Mouse (Mus musculus) gastrocnemius, adult 18-20 months (tissue): Measurements from ENCODE around the gene Vav2. TPM values are rescaled to one million over a fixed set of nuclear protein-coding genes. Genes with fewer than 3 reads are reported as not detected.

Experiments used
- DNase-seq: peaks from one replicate; pipeline ENCODE4 v3.0.0; 2021; ENCODE audit warnings: low spot score
- total RNA-seq, 2 experiments: library from RNA; stranded (reverse); gene quantifications; 2 replicates each; pipeline ENCODE4 v1.2.3; 2021

Vav2 gene
- total RNA-seq, 2 experiments from 2014 or later, result 1.9 to 3.1 TPM

DNA sequence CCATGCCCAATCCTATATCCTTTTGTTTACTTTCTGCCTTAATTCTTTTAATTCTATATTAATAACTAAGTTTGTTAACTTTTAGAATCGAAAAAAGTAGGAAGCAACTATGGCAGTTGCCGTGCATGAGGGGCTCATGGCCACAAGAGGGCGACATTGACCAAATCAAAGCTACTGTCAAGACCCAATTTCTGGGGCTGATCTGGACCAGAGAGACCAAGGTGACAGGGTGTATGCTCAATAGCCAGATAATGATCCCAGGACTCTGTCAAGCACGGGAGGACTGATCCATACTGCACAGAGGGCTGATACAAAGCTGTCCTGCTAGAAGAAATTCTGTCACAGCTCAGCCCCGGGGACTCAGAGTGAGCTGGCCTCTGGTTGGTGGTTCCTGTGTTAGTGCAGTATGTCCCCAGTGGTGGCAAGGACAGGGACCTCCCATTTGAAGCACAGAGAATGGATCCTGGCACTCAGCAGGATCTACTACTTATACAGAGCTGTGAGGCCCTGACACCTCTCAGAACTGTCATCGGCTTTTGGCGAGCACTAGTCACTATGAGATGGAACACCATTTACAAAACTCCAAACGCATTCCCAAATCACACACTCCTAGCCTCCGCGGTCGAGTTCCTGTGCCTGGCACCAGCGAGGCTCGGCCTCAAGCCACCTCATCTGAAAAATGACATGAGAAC, 145.8 kb downstream of the Vav2 start:
- DNase-seq, result peak; percentile 62

DNA sequence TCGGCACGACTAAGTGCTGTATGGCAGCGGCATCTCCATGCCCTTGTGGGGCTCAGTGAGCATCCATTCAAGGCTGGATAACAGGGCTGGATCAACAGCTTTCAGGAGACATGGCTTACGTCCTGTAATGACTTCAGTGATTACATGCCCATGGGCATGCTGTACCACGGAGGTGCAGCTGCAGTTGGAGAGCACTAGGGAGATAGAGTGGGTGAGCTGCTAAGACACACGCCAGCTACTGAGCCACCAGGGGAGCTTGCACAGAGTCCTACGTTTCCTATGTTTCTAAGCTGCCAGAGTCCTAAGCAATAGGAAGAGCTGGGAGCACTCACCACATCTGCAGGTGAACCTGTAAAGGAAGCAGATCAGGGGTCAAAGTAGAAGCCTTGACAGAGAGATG, 148.0 kb downstream of the Vav2 start:
- DNase-seq, result no peak

DNA sequence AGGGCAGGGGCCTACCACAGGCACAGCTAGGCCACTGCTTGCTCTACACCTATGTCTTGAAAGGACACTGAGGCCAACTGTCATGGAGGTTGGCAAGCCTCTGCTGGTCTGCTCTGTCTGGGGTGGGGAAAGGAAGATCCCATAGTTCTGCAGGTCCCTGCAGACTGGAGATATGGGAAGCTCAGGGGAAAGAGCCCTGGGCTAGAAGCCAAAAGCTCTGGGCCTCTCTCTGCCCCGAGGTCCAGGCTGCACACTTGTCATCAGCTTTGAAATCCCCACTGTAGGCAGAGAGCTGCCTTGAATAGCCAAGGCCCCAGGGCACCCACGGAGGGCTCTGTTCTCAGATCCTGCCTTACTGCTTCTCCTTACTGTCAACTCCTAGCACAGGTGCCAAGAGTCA, 158.5 kb downstream of the Vav2 start:
- DNase-seq, result no peak

DNA sequence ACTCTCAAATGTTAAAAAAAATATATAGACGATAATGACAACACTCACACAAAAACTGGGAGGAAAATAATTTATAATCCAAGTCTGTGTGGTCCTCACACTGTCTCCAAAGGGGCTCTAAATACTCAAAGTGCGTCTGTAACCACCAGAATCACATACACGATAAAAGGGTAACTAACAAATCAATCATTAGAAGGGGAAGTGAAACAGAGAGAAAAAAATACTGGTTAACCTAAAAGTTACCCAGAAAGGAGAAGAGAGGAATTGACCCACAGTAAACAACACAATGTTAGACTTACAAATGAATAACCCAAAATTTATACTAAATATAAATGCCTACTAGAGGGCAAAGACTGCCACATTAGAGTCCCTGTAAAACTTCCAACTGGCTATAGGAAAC, 161.0 kb downstream of the Vav2 start:
- DNase-seq, result no peak

DNA sequence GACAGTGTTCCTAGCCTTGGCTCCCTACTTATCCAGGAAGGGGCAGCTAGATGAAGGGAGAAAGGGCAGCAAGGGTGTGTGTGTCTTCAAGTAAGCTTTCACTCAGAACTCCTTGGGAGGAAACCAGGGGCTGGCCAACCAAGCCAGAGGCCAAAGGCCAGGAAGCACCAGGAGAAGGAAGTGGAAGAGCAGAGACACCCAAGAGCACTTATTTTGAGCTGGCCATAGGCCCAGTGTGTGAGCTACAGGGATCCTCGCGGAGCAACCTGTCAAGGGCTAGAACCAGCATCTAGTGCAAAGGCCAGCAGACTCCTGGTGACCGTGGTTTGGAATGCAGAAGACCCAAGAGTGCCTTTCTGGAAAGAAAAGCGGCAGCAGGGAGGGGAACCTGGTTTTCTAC, 163.8 kb downstream of the Vav2 start:
- no peak for DNase-seq

DNA sequence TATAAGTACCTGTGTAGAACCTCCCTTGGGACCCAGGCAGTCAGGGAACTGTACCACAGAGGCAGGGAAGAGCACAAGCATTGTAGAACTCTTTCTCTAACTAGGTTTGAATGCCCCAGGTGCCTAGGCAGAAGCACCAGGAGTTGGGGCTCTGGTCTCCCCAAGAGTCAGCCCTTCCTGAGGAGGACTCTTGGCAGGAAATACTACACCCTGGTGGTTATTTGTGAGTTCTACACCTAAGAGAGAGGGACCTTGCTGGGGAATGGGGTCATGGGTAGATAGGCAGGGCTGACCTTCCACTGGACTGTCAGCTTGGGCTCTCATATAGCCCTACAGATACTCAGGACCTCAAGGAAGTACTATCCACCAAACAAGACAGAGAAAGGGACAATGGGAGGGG, 175.4 kb downstream of the Vav2 start:
- no peak for DNase-seq

DNA sequence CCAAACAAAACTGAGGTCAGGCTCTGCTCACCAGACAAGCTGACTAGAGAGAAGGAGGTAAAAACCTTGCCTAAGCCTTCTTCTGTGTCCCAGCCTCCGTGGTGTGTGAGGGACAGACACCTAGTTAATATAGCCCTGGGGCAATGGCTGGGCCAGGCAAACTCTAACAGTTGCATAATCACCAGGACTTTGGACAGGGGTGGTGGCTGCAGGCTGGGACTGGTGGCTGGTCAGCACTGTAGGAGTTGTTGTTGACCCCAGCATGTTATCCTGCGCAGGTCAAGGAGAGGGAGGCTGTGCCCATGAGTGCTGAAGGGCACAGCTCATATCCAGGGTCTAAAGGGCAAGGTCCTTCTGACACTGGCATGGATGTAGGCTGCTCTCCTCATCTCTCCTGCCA, 178.6 kb downstream of the Vav2 start, which contains the start of gene Sardh:
TSS of gene Sardh (minus strand) at position 127 of the 400 bp plus-strand sequence.
- DNase-seq, result no peak

DNA sequence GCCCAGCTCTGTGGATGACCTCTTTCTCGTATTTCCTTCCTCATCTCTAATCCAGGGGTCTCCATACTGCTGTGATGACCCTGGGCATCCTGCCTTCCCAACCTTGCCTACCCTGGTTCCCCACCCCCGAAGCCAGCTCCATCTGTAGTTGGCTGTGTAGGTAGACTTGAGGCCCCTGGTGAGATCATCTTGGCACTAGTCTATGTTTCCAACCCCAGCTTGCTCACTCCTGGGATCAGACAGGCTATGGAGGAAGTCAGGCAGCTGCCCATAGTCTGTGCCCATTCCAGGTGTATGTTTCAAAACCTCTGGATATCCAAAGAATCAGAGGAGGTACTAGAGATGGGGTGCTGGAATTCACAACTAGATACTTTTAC, 179.4 kb downstream of the Vav2 start:
- DNase-seq, result no peak

DNA sequence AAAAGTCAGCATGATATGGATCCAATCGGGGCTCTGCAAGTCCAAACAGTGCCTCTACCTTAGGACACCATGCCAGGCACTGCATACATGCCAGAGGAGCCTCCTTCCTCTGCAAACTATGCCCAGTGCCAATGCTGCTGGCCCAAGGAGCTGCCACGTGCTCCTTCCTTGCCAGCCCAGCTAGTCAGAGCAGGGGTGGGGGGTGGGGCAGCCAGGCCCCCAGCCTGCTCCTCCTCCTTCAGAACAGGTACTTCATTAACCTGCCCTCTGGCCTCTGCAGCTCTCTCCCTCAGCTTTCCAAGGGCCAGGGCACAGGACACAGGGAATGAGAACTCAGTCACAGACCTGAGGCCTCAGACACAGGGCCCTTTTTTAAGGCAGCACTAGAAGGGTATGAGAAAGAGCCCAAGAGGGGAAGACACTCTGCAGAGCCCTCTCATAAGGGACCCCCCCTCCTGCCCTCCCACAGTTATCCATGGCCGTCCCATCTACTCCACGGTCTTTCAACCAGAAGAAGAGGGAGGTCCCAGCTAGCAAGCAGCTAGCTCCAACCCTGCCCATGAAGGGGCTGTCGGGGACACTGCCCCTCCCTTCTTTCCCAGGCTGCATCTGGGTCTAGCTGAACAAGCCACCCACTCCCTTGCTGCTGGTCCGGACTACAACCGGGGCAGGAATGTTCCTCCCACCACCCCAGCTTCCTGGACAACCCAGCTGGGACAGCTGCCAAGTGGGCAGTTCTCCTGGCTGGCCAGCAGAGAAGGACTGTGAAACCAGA, 179.9 kb downstream of the Vav2 start:
- DNase-seq, result peak; percentile 87

DNA sequence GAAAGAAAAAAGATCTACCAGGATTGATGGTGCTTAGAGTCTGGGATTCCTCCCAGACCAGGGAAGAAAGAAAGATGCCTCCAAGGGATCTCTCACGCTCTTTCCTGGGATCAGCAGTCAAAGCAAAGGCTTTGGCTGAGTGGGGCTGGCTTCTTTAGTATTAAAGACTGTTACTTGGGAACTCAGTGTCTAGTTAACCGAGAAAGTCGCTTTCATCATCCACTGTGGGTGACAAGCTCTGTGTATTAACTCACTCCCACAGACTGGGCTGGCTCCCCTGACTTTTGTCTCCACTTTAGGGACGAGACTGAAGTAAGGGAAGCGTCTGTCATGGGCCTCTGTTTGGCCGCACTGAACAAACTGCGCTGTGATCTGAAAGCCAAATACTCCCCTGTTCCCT, 180.9 kb downstream of the Vav2 start:
- DNase-seq, result no peak

DNA sequence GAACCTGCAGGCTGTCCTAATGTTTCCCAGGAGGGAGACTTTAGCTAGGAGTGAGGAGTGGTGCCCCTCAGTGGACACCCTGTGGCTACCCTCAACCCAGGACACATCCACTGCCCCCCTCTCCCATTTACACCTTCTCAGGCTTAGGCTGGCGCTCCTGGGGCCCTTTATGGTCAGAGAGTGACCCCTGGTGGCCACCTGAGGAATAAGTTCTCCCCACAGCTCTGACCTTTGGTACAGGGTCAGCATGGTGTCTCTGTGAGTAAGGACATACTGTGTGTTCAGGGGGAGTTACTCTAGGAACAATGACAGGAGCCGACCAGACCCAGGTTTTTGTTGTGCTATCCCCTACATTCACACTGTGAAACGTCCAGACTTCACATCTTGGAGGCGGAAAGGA, 189.5 kb downstream of the Vav2 start:
- DNase-seq, result peak; percentile 68

DNA sequence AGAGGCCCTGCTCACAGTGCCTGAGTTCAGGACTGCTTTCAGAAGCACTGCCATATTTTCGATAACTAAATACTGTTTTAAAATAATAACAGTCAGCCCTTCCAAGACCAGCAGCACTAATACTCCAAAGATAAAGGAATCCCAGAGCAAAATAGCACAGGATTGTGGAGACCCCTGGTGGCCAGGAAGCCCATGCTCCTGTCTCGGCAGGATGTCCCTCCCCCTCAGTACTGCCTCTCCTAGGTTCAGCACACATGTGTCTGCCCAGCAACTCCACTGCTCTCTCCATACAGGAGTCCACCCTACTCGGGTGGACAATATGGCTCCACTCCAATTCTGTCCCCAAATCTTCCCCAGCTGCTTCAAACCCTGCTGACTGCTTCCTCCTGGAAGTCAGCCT, 191.1 kb downstream of the Vav2 start:
- DNase-seq, result peak; percentile 68

DNA sequence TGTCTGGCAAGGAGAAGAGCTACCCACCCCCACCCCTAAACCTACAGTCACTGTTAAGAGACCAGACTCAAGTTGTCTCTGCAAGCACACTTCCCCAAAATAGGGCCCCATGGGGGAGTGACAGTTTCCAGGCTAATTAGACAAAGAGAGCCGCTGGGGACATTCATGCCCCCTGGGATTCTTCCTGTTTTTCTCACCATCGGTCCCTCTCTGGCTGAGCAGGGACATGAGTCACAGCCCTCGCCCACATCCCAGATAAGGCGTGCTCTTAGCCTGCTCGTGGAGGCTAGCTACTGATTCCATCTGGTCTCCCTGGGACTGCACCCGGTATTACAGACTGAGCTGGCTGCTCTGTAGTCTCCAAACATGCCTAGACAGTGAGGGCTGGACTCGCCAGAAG, 194.5 kb downstream of the Vav2 start:
- DNase-seq, result no peak

DNA sequence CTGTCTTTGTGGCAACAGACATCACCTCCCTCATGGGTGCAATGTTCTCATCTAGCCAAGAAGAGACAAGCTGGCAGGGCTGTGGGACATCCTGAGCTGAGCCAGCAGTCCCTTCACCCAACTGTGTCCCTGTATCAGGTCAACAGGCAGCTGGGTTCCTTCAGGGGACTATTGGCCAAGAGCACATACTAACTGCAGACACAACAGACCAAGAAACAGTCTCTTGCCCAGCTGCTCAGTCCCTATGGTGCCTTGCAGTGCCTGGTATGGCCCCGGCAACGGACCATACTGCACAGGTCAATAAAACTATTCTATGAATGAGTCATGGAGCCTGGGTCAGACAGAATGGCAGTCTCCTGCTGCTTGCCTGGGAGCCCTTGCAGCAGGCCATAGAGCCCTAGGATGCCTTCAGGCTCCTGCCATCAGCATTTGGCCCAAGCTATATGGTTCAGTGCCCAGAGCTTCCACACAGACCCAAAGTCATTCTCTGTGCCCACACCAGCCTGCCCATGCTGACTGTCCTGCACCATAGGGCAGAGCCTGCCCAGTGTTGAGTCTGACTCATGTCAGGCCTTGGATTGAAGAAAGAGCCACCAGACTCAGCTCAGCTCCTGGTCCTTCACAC, 197.2 kb downstream of the Vav2 start:
- no peak for DNase-seq

DNA sequence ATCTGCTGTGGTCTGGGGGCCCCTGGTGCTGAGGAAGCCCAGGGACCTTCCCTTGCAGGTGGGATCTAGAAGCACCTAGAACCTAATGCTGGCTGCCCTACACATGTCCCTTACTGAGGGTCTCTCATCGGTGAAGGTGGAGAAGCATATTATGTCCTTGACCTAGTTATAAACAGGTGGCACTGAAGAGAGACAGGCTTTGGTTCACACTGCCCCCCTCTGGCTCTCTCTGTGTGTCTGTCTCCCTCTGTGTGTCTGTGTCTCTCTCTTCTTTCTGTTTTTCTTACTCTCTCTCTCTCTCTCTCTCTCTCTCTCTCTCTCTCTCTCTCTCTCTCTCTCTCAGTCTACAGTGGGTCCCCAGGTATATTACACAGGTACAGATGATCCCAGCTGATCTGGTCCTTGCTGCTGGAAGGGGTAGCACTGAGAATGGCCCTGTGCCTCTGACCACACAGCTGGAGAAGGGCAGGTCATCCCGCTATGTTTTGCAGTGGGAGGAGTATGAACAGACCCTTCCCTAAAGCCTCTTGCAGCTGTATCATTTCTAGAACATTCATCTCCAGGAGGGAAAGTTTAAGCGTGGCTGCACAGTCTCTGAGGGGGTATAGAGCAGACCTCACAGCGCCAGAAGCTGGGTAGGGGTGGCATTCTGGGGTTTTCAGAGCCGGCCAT, 197.9 kb downstream of the Vav2 start:
- DNase-seq, result no peak

DNA sequence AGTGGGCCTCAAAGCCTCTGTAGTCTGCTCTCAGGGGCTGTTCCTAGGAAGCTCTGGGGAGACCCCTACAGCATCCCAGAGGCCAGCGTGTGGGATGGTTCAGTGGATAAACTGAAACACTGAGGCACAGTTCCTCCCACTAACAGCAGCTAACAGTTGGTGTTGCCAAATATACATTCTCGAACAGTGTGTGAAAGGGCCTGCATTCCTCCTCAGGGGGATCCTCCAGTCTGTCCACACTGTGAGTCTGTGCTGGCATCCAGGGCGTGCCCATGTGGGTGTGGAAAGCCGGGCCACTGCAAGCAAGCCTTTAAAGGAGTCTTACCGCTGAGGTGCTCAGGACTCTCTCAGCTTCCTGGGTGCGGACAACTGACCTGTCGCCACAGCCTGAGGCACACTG, 200.3 kb downstream of the Vav2 start:
- DNase-seq, result no peak

DNA sequence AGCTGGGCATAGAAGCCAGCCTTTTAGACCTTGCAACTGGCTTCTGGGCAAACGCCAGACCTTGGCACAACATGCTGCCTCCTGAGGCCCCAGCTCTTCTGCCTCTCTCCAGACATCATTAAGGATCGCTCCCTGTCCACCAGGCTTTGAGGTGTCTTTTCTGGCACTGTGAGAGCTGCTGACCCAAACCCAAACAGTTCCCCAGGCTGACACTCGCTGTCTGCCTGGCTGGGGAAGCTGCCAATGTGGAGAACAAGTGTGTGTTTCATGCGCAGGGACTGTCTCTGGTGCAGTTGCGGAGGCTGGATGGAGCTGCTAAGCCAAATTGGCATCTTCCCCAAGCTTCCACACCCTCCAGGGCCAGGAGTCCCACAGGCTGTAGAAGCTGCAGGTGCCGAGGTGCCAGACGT, 203.8 kb downstream of the Vav2 start:
- DNase-seq, result no peak

DNA sequence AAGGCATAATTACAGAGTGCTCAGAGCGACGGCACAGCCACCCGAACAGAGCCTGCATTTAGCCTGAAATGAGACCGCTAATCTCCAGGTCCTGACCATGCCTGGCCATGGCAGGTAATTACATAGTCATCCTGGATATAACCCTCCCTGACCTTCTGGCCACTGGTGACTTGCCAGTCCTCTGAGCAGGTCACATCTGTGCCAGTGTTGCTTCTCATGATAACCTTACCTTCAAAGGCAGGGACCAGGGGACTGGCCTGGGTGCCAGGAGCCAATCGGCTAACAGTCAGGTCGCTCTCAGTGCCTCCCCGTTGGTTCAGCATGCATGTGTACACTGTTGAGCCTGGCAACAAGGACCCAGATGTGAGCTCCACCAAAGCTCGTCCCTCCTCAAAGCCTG, 208.3 kb downstream of the Vav2 start:
- no peak for DNase-seq

DNA sequence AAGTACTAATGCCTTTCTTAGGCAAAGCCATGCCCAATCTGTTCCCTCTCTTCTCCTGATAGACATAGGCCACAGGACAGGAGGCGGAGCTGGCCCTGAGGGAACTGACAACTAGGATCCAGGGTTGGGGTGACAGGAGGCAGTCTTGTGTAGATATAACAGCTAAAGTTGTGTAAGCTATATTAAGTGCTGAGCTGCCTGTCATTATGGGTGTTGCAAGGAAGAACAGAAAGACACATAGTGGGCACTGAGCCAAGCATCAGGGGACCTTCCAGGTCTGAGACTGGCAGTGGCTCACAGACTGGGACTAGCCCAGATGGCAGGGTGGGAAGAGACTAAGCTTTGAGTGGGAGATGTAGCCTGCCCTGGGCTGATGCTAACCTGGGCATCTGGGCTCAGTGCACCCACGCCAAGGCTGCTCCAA, 208.7 kb downstream of the Vav2 start:
- DNase-seq, result no peak

DNA sequence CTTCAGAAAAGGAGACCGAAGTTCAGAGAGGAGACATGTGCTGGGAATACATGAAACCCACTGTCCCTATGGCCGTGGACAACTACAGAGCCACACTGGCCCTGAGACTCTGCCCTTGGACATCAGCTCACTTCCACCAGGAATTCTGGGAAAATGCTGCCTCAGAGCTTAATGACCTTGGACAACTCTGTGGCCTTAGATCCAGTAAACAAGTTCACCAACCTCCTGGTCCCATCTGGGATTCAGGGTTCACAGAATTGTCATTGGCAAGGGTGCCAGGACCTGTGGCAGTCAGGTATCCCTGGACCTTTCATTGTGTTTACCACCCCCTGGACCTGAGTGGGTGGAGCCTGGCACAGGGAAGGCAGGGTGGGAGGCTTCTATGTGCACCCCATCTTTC, 211.3 kb downstream of the Vav2 start:
- no peak for DNase-seq
